Mouse (Mus musculus) limb, embryonic 15.5 days (tissue): ENCODE measurements around the gene Ldlrad1. TPM values are rescaled to one million over a fixed set of nuclear protein-coding genes. Genes with fewer than 3 reads are reported as not detected.

Source experiments
- ATAC-seq: fragments of 200-750 bp; cut with Nextera tagmentation; 2 replicates; pipeline ENCODE4 v1.8.0; 2017; ENCODE audit warnings: low read depth, moderate TSS enrichment; ENCODE audit not compliant: insufficient number of reproducible peaks, low FRiP score, low TSS enrichment
- H3K27ac ChIP-seq: fragments of 300-500 bp; sonication (generic); 2 replicates; pipeline ENCODE4 v1.5.1; 2015; ENCODE audit warnings: moderate library complexity, mild to moderate bottlenecking, inconsistent platforms
- H3K27me3 ChIP-seq: fragments of 300-500 bp; sonication (generic); 2 replicates; pipeline ENCODE4 v1.6.1; 2015; ENCODE audit warnings: inconsistent platforms
- H3K36me3 ChIP-seq: fragments of 300-500 bp; sonication (generic); 2 replicates; pipeline ENCODE4 v1.6.1; 2015; ENCODE audit warnings: inconsistent platforms
- H3K4me1 ChIP-seq: fragments of 300-500 bp; sonication (generic); 2 replicates; pipeline ENCODE4 v1.6.1; 2015; ENCODE audit warnings: inconsistent platforms
- H3K4me2 ChIP-seq: fragments of 300-500 bp; sonication (generic); 2 replicates; pipeline ENCODE4 v1.6.1; 2015; ENCODE audit warnings: mild to moderate bottlenecking, inconsistent platforms
- H3K4me3 ChIP-seq: fragments of 300-500 bp; sonication (generic); 2 replicates; pipeline ENCODE4 v1.5.1; 2015; ENCODE audit warnings: mild to moderate bottlenecking, inconsistent platforms
- H3K9ac ChIP-seq: fragments of 300-500 bp; sonication (generic); 2 replicates; pipeline ENCODE4 v1.6.1; 2015; ENCODE audit warnings: inconsistent platforms
- H3K9me3 ChIP-seq: fragments of 300-500 bp; sonication (generic); 2 replicates; pipeline ENCODE4 v1.6.1; 2016; ENCODE audit warnings: inconsistent platforms
- WGBS: fragments of 180-500 bp; shearing (Covaris S2); methylation state at CpG from one replicate; pipeline ENCODE4 v1.1.7; 2015; 5-methylcytosine and 5-hydroxymethylcytosine counted together
- polyA plus RNA-seq: library from polyadenylated mRNA; unstranded; fragments of >200 nt; fragmentation: Nextera tagmentation; extraction: Ambion mirVana; gene quantifications from 2 replicates; pipeline ENCODE4 v1.2.1, GENCODE M21; 2015

Gene Ldlrad1
- polyA plus RNA-seq, 1 experiment from 2014 or later: not detected

DNA sequence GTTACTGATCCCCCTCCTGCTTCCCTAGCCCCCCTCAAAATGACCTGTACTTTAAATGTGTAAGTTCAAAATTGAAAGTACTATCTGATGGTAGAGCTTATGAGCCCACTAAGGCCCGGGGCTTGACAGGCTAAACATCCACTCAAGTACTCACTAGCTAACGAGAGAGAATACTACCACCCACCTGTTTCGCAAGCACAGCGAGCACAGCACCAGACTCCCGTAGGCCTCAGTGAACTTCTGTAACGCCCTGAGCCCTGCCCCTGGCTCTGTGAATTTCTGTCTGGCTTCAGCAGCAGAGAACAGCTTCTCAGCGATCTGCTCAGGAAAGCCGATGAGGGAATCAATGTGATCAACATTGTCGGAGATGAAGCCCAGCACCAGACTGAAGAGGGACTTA lies 38.1 kb downstream of the Ldlrad1 start:
- Histone ChIP-seq H3K27me3 (no peaks in the 10 kb centered on the region), H3K36me3 (peaks cover 24% of the 10 kb centered on the region; the same call in 1 of the 2 replicates), H3K9me3 (no peaks in the 10 kb centered on the region), H3K9ac (no peak overlapping the region), H3K4me2 (no peak overlapping the region), H3K4me3 (no peak overlapping the region), H3K27ac (no peak overlapping the region), H3K4me1 (peaks cover 39% of the 10 kb centered on the region)
- no peak for ATAC-seq
- 73% methylated on average over 9 of the region's 9 CpGs for WGBS

DNA sequence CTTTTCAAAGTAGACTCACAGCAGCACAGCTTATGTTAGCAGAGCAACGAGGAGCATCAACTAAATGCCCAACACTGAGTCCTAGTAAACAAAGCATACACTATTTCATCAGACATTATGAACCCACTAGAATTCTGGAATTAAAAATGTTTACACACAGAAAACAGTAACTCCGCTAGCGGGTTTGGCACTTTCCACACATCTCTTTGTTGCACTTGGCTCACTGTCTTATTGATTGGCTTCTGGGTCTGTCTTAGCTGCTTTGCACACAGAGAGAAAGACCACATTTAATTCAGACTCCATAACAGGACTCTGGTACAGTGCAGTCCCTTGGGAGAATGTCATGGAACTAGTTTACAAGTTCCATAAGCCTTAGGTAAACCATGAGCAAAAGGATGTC lies 39.1 kb downstream of the Ldlrad1 start:
- Histone ChIP-seq H3K4me3 (no peak overlapping the region), H3K9ac (no peak overlapping the region), H3K4me2 (no peak overlapping the region), H3K27ac (no peak overlapping the region), H3K27me3 (no peaks in the 10 kb centered on the region), H3K36me3 (peaks cover 18% of the 10 kb centered on the region; the same call in 1 of the 2 replicates), H3K4me1 (peaks cover 44% of the 10 kb centered on the region), H3K9me3 (no peaks in the 10 kb centered on the region)
- no peak for ATAC-seq
- WGBS: 83% methylated on average over 3 of the region's 3 CpGs

DNA sequence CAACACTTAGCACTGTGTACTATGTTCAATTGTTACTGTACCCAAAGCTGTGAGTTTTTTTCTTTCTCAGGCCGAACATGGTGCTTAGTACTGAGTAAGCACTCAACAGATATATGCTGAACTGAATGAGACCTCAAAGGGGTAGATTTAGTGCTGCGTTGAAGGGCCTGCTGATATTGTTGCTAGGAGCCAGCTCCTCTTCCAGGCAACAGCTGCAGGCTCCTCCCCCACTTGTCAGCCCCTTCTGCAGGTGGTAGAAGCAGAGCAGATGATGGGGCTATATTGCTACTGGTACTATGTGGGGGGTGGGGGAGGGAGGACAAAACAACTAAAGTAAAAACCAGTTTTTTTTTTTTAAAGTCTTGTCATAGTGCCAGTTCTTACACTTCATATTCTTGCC lies 40.5 kb downstream of the Ldlrad1 start:
- no peaks in the 10 kb centered on the region for H3K9me3 ChIP-seq
- no peak for ATAC-seq
- 54% methylated on average over 2 of the region's 2 CpGs for WGBS
- H3K27ac ChIP-seq: no peak overlapping the region
- no peak overlapping the region for H3K9ac ChIP-seq
- no peaks in the 10 kb centered on the region for H3K27me3 ChIP-seq
- H3K4me2 ChIP-seq: no peak overlapping the region
- H3K4me1 ChIP-seq: peaks cover 44% of the 10 kb centered on the region
- H3K4me3 ChIP-seq: no peak overlapping the region
- peaks cover 10% of the 10 kb centered on the region; the same call in 1 of the 2 replicates for H3K36me3 ChIP-seq

DNA sequence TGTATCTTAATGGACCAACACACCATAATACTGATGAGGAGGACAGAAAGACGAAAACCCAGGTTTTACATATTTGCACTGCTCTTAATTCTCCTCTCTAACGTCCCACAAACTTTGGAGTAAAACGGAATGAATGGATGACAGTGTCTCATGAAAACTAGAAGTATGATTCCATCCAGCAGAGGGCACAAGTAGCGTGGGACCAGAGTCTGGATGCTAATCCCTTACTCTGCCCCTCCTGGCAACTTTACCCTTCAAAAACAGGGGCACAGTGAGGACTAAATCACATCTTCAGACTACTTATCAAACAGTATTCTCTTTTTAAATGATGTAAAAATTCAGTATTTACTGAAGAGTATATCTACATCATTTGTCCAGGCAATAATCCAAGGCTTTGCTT lies 41.5 kb downstream of the Ldlrad1 start:
- 16% methylated on average over 4 of the region's 4 CpGs for WGBS
- ATAC-seq: no peak
- no peaks in the 10 kb centered on the region for H3K9me3 ChIP-seq
- H3K36me3 ChIP-seq: peaks cover 10% of the 10 kb centered on the region; the same call in 1 of the 2 replicates
- no peak overlapping the region for H3K4me3 ChIP-seq
- no peaks in the 10 kb centered on the region for H3K27me3 ChIP-seq
- no peak overlapping the region for H3K4me2 ChIP-seq
- H3K27ac ChIP-seq: no peak overlapping the region
- H3K9ac ChIP-seq: no peak overlapping the region
- H3K4me1 ChIP-seq: peaks cover 42% of the 10 kb centered on the region

DNA sequence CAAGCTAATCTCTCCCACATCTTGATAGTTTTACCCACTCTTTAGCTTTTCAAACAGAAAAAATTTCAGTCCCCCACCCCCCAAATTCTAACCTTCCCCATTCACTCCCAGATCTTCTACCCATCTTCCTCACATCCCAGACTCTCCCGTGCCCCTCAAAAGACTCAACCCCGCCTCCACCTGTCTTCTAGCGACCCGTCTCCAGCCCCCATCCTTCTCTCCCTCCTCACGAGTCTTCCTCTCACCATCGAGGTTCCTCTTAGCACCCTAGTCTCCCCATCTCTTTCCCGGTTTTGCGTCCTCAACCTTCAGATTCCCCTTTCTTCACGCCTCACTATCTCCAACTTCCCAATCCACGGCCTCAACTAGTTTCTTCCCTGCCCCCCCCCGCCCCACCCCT lies 43.5 kb downstream of the Ldlrad1 start:
- Histone ChIP-seq H3K9ac (peak overlapping the region; percentile 85), H3K36me3 (0 out of 2 replicates have a peak, but pooled peaks cover 1% of the 10 kb centered on the region), H3K27me3 (no peaks in the 10 kb centered on the region), H3K27ac (peak overlapping the region; percentile 88), H3K4me2 (peak overlapping the region; percentile 61), H3K9me3 (no peaks in the 10 kb centered on the region), H3K4me1 (peaks cover 30% of the 10 kb centered on the region), H3K4me3 (peak overlapping the region; percentile 88)
- WGBS: 0% methylated on average over 11 of the region's 11 CpGs
- no peak for ATAC-seq

DNA sequence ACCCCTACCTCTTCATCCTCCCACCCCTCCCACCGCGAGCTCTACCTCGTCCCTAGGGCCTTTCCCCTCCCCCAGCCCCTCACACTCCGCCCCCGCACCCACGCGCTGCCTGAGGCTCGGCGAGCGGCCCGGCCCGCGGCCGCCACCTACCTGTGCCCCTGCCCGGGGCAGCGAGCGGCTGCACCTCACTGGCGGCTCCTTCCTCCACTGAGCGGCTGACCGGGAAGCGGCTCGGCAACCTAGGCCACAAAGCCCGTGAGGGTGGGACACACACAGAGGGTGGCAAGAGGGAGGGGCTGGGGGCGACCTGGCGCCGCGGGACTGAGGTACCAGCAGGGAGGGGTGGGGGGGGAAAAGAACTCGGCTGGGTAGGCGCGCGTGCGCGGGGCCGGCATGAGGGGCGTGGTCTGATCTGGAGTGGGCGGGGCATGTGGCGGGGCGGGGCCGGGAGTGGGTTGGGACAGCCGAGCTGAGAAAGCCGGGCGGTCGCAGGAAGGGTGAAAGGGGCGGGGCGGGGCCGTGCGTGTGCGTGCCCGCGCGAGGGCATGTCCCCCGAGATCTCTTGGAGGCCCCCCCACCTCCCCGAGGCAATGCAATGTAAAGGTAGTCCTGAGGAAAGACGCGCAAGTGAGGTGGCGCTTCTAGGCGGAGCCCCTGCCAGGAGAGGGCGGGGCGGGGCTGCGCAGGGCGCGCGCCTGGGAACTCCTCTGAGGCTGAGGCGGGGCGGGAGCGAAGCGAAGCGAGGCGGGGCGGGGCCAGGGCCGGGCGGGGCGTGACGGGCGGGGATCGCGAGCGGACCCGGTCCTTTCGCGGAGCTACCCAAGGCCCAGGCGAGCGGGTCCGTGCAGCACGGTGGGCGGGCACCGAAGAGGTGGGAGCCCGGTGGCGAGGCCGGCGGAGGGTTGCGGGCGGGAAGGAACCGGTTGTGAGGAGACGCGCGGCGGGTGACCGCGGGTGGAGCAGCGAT lies 44.4 kb downstream of the Ldlrad1 start, which contains the start of the genes Lrrc42 and Hspb11:
Gene Lrrc42, minus strand, starts transcription at position 408 of the 967 bp plus-strand sequence.
Gene Hspb11, plus strand, starts transcription at position 469 of the 967 bp plus-strand sequence.
- under 1% methylated on average over 90 of the region's 101 CpGs for WGBS
- peak within 1 kb of the TSS; percentile 85 for H3K9ac ChIP-seq
- peaks cover 29% of the 10 kb centered on the region for H3K4me1 ChIP-seq
- no peaks in the 10 kb centered on the region for H3K9me3 ChIP-seq
- H3K27ac ChIP-seq: peak within 1 kb of the TSS; percentile 90
- no peaks in the 10 kb centered on the region for H3K36me3 ChIP-seq
- peak within 1 kb of the TSS; percentile 88 for H3K4me3 ChIP-seq
- peak within 1 kb of the TSS; percentile 61 for H3K4me2 ChIP-seq
- H3K27me3 ChIP-seq: no peaks in the 10 kb centered on the region
- peak; percentile 97 for ATAC-seq

DNA sequence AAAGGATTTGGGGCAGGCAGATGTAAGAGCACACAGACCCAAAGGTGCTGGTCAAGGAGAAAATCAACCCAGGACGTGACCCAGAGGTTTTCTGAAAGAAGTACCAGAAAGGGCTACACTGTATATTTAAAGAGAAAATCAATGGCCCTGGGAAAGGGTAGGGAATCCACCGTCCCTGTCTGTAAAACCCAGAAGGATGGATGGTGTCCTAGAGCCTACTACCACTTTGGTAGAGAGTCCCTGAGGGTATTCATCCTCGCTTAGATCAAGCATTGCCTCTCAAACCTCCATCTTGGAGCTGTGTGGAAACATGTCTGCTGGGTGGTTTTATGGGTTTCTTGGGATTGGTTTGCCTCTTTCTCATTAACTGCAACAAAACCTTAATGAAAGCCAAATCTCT lies 45.4 kb downstream of the Ldlrad1 start:
- no peaks in the 10 kb centered on the region for H3K9me3 ChIP-seq
- no peaks in the 10 kb centered on the region for H3K27me3 ChIP-seq
- WGBS: 8% methylated on average over 3 of the region's 3 CpGs
- peaks cover 27% of the 10 kb centered on the region for H3K4me1 ChIP-seq
- peak overlapping the region; percentile 75 for H3K9ac ChIP-seq
- peak overlapping the region; percentile 90 for H3K27ac ChIP-seq
- ATAC-seq: no peak
- peak overlapping the region; percentile 54 for H3K4me2 ChIP-seq
- H3K36me3 ChIP-seq: no peaks in the 10 kb centered on the region
- H3K4me3 ChIP-seq: peak overlapping the region; percentile 88

DNA sequence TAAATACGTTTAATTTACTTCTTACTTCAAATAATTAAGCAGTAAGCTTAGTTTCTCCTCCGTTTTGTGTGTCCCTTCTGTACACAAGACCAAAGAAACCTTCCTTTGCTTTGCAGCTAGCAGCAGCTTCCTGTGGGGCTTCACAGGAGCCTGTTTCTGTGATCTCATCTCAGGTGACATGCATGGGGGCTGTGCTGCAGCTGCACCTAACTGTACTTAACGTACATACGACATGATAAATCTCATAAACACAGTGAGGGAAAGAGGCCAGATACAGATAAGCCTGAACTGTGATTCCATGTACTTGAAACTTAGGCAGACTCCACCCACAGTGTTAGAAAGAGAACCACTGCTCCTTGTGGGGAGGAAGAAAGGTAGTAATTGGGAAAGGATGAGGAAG lies 51.0 kb downstream of the Ldlrad1 start:
- ATAC-seq: no peak
- WGBS: 41% methylated on average over 4 of the region's 4 CpGs

More for the DNA sequence above, 51.0 kb downstream of the Ldlrad1 start:
- H3K36me3 ChIP-seq: peaks cover 7% of the 10 kb centered on the region
- no peaks in the 10 kb centered on the region for H3K9me3 ChIP-seq
- no peaks in the 10 kb centered on the region for H3K27me3 ChIP-seq
- no peaks in the 10 kb centered on the region for H3K4me1 ChIP-seq
- no peak overlapping the region for H3K4me2 ChIP-seq
- no peak overlapping the region for H3K9ac ChIP-seq
- H3K4me3 ChIP-seq: no peak overlapping the region
- no peak overlapping the region for H3K27ac ChIP-seq

Other genes with a start within 250 kb of the Ldlrad1 start
- 87.8 and 88.3 TPM in 2 replicates for gene Mrpl37, start 142.3 kb upstream of the Ldlrad1 start, polyA plus RNA-seq
- 8.0 and 8.4 TPM in 2 replicates for gene Cyb5rl, start 142.2 kb upstream of the Ldlrad1 start, polyA plus RNA-seq
- gene Cdcp2, start 112.3 kb upstream of the Ldlrad1 start, polyA plus RNA-seq: not detected in 2 replicates
- 541 and 572 TPM in 2 replicates for gene Tmem59, start 30.8 kb upstream of the Ldlrad1 start, polyA plus RNA-seq
- 28.4 and 53.4 TPM in 2 replicates for gene Tceanc2, start 30.1 kb upstream of the Ldlrad1 start, polyA plus RNA-seq
- gene Lrrc42, start 44.4 kb downstream of the Ldlrad1 start, polyA plus RNA-seq: 75.6 and 77.7 TPM in 2 replicates
- gene Hspb11, start 44.4 kb downstream of the Ldlrad1 start, polyA plus RNA-seq: 36.1 and 40.2 TPM in 2 replicates
- gene Dio1, start 98.0 kb downstream of the Ldlrad1 start, polyA plus RNA-seq: 0.20 and 0.31 TPM in 2 replicates
- gene Yipf1, start 105.2 kb downstream of the Ldlrad1 start, polyA plus RNA-seq: 55.6 and 57.7 TPM in 2 replicates
- gene Ndc1, start 158.6 kb downstream of the Ldlrad1 start, polyA plus RNA-seq: 27.1 and 28.3 TPM in 2 replicates
- gene Glis1, start 225.4 kb downstream of the Ldlrad1 start, polyA plus RNA-seq: 11.2 and 12.0 TPM in 2 replicates